Mouse (Mus musculus) left cerebral cortex, postnatal 14 days (tissue): Measurements from ENCODE around the gene Dapk2. TPM values are rescaled to one million over a fixed set of nuclear protein-coding genes. Genes with fewer than 3 reads are reported as not detected.
A peak's percentile ranks its signal among the peaks of the same experiment; 100 is the strongest.

Experiments
- DNase-seq, 2 experiments: peaks; one replicate each; pipeline ENCODE4 v3.0.0; 2021 to 2022; ENCODE audit warnings: low spot score in 2 of 2, mixed read lengths in 1 of 2
- intact Hi-C: fragments of 180-260 bp; cut with DNase I; formaldehyde crosslinking; loops from one replicate; pipeline ENCODE4 v1.15.1; 2025
- total RNA-seq, 2 experiments: library from RNA; stranded (reverse); gene quantifications; 2 replicates each; pipeline ENCODE4 v1.2.3; 2021

Dapk2 gene
- total RNA-seq, 2 experiments from 2014 or later: 2.4 to 5.8 TPM

DNA sequence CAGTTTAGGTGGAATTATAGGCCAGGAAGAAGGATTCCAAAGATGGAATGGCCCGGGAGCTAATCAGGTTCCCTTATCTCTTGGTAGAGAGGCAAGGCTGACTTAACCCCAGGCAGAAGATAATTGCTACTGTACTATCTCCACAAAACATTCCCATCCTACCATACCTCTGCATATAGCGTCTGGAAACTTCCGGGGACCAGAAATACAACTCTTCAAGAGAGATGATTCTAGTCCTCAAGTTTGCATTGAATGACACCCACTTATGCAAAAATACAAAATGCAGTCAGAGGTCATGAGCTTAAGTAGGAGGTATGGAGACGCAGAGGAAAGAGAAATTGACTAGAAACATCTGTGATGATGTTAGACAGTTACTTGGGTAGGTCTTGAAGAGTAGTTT, 30.1 kb upstream of the Dapk2 start:
- intact Hi-C loops: loop anchor here (10.0 kb wide), 1 partner anchor 63 kb away; the partner anchor contains the start of genes Ppib and Snx22
- no peak for DNase-seq

DNA sequence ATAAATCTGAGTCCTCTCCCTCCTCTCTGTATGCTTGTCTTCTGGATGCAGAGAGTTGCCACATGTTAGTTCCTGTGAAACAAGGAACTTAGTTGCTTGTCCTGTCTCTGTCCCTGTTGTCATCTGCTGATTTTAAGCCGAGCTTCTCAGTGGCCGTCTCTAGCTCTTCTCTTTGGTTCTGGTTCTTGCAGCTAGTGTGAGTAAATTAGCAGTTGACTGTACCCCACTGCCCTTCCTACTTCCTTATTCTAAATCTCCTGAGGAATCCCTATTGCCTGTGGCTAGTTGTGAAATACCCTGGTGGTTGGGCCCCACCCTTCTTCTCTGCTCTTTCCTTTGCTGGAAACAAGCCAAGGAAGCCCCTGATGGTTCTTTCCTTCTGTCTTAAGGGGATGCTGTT, 26.6 kb upstream of the Dapk2 start:
- intact Hi-C loops: no loop called here
- DNase-seq: no peak

DNA sequence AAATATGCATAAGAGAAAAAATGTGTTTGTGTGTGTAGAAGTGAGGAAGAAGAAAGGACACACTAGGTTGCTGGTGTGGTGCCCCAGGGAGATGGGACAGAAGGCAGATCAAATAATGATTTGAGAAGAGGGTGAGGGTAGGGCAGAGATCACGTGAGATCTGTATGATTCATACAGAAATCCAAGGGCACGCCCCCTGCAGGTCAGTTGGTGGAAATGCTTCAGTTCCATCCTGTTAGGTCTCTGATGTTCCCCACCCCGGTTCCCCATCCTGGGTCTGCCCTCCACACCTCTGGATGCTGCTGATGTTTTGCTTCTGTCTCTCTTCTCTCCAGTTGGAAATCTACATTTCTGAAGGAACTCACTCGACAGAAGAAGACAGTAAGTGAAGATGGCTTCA, 22.1 kb upstream of the Dapk2 start:
- DNase-seq: peak in 1 of 2 experiments; percentile 19
- intact Hi-C loops: no loop called here

DNA sequence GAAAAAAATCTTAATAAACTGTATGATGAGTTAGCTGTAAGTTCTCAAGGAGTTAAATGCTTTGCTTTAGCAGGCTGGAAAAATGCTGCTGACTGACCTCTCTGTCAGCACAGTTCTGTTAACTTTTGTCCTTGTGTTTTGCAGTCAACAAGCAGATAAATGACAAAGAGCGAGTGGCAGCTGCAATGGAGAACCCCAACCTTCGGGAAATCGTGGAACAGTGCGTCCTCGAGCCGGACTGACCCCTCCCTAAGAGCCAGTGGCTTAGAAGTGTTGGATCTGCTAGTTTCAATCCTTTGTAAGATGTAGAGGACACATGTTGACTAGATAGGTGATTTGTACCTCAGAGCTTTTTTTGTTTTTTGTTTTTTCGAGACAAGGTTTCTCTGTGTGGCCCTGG, 19.8 kb upstream of the Dapk2 start:
- DNase-seq: no peak
- intact Hi-C loops: no loop called here

DNA sequence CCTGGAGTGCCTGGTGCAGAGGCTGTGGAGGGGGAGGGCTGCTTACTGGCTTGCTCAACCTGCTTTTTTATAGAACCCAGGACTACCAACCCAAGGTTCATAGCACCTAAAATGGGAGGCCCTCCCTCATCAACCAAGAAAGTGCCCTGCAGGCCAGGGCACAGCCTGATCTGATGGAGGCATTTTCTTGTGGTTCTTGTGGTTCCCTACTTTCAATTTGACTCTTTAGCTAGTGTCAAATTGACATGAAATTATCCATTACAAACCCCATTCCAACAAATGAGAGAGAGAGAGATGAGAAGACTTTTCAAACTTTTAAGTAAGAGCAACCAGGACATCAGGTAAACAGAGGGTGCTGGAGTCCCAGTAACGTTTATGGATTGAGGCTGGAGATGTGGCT, 15.8 kb upstream of the Dapk2 start:
- intact Hi-C loops: loop anchor here (10.0 kb wide), 1 partner anchor 313 kb away; no protein-coding TSS in a partner anchor
- DNase-seq: no peak

DNA sequence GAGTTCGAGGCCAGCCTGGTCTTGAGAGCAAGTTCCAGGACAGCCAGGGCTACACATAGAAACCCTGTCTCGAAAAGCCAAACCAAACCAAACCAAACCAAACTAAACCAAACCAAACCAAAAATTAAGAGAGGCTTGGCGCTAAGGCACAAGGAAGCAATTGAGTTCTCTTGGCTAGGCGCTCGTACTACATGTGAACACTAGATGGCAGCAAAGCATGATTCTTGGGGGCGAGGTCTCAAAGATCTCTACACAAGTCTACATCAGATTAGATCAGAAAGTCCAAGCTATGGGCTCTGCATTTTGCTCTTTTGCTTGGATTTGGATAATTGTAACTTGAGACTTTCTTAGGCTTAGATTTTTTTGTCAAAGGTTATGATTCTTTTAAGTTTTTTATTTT, 13.8 kb upstream of the Dapk2 start:
- DNase-seq: peak; percentile 70 to 84
- intact Hi-C loops: loop anchor here (10.0 kb wide), 1 partner anchor 311 kb away; no protein-coding TSS in a partner anchor

DNA sequence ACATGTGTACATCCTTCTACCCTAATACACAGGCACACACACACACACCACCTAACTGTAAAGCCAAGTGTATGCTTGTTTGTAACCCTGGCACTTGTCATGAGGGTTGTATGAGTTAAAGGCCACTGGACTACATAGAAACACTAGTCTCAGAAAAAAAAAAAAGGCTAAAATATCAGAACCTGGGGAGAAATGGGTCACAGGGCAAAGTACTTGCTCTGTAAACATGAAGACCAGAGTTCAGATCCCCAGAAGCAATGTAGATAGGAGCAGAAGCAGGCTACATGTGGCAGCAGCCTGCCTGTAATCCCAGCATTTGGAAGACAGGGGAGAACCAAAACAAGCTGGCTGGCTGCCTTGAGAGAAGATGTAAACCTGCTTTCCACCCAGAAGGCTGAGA, 11.9 kb upstream of the Dapk2 start:
- no peak for DNase-seq
- intact Hi-C loops: loop anchor here (10.0 kb wide), 1 partner anchor 309 kb away; no protein-coding TSS in a partner anchor

DNA sequence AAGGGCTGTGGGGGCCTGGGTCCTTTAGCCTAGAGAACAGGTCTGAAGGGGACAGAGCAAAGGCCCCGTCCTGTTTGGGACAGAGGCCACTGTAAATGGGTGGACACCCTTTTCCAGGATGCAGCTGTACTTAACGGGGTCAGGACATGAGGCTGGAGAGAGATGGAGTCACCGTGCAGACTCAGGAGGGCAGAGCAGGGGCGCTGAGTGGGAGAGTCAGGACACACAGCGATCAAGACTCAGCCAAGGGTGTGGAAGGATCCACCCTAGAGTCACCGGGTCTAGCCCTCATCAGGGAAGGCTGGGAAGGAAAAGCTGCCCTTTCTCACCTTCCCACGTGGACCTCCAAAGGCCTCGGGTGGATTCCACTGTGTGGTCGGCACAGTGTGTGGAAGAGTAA, 6.0 kb upstream of the Dapk2 start:
- intact Hi-C loops: loop anchor here (10.0 kb wide), 1 partner anchor 133 kb away; no protein-coding TSS in a partner anchor
- DNase-seq: no peak

DNA sequence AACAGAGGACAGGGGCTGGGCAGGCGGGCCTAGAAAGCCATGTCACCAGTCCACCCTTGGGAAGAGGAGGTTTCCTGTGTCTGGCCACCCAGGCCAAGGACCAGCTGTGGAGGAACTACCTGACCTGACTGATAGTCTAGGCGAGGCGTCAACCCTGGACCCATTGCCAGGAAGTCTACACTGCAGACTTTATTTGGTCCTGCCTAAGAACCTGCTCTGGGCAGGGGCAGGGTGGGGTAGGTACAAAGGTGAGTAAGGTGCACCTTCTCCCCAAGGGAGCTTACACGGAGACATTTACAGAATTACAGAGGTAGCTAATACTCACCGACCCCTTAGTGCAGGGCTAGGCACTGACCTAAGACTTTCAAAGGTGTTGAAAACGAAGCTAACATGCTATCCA, 4.4 kb upstream of the Dapk2 start:
- DNase-seq: no peak
- intact Hi-C loops: loop anchor here (10.0 kb wide), 1 partner anchor 131 kb away; no protein-coding TSS in a partner anchor

DNA sequence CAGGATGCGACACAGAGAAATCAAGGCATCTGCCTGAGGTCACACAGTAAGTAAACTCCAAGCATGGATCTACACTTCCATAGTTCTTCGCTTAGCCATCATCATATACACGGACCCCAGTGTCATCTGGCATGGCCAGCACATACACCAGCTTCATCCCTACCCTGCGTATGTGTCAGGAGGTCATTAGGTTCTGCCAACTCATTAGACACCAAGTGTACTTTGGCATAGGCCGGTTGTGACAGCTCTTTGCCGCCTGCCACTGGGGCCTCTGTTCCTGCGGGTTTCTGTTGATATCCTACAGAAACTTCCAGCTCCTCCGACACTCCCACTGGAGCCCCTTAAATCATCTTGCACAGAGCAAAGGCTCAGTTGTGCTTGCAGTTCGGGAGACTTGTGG, 4.0 kb upstream of the Dapk2 start:
- no peak for DNase-seq
- intact Hi-C loops: loop anchor here (10.0 kb wide), 1 partner anchor 131 kb away; no protein-coding TSS in a partner anchor

DNA sequence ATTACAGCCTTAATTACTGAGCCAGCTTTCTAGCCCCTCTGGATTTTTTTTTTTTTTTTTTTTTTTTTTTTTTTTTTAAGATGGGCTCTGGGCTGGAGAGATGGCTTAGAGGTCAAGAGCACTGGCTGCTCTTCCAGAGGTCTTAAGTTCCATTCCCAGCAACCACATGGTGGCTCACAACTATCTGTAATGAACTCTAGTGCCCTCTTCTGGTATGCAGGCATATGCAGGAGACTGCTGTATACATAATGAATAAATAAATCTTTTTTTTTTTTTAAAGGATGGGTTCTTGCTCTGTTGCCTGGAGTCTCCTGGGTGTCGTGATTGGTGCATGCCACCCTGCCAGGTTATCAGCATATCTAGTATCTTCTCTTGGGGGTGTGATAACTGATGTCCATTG, 2.5 kb upstream of the Dapk2 start:
- peak in 1 of 2 experiments; percentile 15 for DNase-seq
- intact Hi-C loops: loop anchor here (10.0 kb wide), 1 partner anchor 129 kb away; no protein-coding TSS in a partner anchor

DNA sequence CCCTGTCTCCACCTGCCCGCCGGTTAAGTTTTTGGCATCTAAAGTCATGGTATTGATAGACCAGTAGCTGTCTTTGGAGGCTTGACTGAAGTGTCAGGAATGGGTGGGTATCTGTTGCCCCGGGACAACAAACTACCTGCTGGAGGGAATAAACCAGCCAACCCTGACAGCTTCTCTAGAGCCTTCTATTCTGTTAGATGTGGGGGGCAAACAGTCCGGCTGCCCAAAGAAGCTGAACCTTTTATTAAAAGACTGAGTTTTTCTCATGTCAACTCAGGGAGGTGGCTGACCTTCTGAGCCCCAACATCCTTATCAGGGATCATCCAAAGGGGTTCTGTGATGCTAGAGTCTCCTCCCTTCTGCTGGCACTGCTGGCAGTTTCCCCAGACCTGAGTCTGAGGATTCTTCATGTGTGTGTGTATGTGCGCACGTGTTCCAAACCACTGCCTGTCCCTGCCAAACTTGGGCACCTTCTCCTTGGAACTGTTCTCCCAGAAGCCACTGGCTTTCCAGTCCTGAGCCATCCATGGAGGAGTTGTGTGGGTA, 935 bp downstream of the Dapk2 start:
- intact Hi-C loops: loop anchor here (10.0 kb wide), 1 partner anchor 126 kb away; no protein-coding TSS in a partner anchor
- DNase-seq: no peak

DNA sequence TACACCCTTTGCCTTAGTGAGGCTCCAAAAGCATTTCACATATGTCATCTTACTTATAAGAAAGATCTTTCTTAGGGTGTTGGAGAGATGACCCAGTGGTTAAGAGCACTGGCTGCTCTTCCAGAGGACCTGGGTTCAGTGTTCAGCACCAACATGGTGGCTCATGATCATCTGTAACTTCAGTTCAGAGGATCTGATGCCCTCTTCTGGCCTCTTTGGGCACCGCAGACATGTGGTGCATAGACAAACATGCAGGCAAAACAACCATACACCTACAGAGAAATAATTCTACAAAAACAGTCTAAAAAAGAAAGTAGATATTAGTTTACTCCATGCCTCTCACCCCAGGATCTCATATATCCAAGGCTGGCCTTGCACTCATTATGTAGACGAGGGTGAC, 2.1 kb downstream of the Dapk2 start:
- intact Hi-C loops: no loop called here
- DNase-seq: no peak

DNA sequence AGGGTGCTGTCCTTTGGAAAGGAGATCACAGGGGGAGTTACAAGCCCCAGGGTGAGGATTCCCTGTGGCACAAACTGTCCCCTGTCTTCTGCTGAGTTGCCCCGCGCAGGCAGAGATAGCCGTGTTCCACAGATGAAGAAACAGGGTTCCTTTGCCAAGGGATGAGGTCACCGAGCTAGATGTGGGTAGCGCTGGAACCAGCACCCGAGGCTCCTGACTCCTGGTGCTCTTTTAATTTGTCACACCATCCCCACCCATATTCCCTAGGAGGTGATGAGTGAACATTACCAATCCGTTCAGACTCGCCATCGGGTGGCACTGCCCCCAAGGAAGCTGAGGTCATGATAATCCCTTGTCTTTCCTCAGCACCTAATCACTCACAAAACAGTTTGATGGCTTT, 5.0 kb downstream of the Dapk2 start:
- DNase-seq: no peak
- intact Hi-C loops: no loop called here

DNA sequence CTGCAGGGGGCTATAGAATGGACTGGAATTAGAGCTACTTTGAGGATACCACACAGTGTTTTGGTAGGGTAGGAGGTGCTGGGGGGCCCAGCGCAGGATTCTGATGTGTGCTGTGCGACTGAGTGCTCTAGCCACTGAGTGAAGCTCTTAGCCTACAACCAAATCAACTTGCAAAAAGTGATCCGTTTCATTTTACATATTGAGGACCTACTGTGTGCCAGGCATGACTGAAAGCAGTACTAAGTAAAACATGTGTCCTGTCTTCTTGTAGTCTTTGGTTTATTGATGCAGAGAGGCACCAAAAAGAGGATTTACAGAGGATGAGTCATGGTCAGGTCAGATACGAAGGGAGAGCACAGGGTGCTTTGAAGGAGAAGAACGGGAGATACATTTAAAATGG, 9.2 kb downstream of the Dapk2 start:
- DNase-seq: no peak
- intact Hi-C loops: no loop called here

DNA sequence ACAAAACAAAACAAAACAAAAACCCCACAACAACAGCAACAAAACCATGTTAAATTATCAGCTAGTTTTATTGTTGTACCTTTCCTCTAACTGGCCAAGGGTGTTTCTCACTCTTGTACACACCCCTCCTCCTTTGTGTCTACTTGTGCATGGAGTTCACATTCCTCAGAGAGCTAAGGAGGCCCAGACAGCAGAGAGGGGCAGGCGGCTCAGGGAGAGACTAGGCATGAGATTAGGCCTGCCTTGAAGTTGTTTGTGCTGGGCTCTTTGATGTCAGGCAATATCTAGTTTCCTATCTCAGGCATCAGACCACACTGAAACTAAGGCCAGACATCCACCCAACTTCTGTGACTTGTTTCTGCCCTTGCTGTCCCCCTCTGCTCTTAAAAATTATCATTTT, 10.2 kb downstream of the Dapk2 start:
- DNase-seq: no peak
- intact Hi-C loops: no loop called here

DNA sequence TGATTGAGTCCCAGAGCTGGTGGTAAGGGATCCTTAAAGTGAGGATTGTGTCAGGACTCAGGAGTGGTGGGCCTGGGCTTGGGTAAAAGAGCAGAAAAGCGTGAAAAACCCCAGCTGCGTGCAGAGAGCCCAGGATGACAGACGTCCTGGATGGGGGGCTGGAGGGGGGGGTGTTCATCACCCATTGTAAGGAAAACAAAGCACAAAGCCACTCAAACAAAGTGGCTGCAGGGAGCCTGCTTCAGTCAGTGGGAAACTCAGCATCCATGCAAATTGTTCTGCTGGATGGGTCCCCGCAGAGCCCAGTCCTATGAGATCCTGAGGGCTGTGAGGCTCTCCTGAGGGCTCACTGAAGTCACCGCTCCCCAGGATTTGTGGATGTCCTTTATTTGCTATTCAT, 12.5 kb downstream of the Dapk2 start:
- no peak for DNase-seq
- intact Hi-C loops: no loop called here

DNA sequence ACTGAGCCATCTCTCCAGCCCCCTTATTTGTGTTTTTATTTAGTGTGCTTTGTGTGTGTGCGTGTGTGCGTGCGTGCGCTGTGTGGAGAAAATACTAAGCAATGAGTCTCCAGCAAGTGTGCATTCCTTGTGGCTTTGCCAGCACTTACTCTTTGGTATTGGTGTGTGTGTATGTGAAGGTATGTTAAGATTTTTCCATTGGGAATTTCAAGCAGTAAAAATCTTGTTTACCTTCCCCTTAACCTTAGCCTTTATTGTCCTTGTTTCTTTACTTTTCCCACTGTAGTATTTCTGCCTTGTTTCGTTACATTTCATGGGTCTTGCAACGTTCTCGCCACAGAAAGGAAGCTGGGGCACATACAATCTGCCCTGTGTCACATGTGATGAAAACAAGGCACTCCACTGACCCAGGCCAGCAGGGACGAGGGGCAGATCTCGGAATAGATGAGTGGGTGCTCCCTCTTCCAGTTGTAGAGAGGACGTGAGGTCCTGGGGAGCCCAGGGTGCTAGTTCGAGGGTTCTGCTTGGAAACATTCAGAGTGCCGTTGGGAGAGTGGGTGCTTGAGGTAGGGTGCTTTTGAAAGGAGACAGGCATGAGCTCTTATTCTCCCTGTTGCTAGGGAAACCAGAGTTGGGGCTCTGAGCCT, 13.4 kb downstream of the Dapk2 start:
- intact Hi-C loops: no loop called here
- DNase-seq: no peak

DNA sequence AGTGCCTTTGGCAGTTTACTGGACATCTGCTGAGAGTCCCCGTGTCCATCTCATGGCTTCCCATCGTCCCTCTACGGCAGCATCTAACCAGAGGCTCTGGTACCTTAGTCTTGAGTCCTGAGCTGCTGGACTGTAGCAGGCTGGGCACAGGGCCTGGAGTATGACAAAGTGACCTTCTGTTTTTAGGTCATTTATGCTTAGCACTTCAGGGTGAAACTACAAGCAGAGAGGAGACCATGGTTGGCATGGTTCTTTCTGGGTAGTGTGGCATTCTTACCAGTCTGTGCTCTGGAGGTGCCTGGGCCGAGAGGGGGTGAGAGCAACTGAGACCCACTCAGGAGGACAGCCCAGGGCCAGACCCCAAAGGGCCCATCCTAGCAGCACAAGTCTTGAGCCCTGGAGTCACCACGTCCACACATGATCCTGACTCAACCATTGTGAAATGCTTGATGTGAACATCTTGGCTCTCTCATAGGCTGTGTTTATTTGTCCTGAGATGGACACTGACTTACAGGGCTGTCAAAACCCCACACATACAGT, 15.4 kb downstream of the Dapk2 start:
- intact Hi-C loops: no loop called here
- no peak for DNase-seq

DNA sequence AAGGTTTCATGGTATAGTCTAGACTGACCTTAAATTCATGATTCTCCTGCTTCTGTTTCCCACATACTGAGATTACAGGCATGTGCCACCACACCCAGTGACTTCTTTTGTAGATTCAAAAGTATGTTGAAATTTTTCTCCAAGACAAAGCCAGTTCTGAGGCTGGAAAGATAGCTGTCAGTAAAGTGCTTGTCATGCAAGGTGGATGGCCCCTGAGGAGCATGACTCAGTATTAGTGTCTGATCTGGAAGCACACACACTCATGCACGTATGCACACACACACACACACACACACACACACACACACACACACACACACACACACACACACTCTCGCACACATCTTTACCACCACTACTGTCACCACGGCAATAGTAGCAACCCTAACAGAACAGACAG, 17.0 kb downstream of the Dapk2 start:
- intact Hi-C loops: no loop called here
- no peak for DNase-seq

DNA sequence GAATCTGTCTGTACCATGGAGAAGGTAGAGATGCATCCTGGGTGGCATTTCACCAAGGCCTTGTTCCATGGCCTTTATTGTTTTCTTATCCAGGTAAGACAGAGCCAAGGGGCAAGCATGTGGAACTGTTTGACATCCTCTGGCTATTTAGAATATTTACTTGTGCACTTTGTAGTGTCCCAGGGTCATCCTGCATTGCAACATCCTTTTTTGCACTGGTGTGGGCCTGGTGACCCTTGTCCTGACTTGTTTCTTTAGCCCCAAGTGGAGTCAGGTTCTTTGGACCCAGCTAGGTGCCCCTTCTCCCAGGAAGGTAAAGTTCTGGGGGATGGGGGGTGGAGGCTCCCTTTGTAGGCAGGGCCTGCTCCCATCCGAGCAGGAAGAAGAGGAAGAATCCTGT, 20.0 kb downstream of the Dapk2 start:
- no peak for DNase-seq
- intact Hi-C loops: no loop called here
